Mouse (Mus musculus) heart, postnatal 10 days (tissue): ENCODE measurements around the gene Wdr37. TPM values are rescaled to one million over a fixed set of nuclear protein-coding genes. Genes with fewer than 3 reads are reported as not detected.
"Not testable (repeated sequence)": the region's sequence is repeated elsewhere in the genome, so short reads cannot be mapped to it uniquely, and the experiment has no call there.

ENCODE experiments used
- DNase-seq, 2 experiments: peaks; one replicate each; pipeline ENCODE4 v3.0.0; 2021
- intact Hi-C: fragments of 180-260 bp; cut with DNase I; formaldehyde crosslinking; loops from one replicate; pipeline ENCODE4 v1.15.1; 2025
- total RNA-seq, 2 experiments: library from RNA; stranded (reverse); gene quantifications; 2 replicates each; pipeline ENCODE4 v1.2.3; 2021

Wdr37 gene
- total RNA-seq, 2 experiments from 2014 or later, result 39.0 to 39.8 TPM

DNA sequence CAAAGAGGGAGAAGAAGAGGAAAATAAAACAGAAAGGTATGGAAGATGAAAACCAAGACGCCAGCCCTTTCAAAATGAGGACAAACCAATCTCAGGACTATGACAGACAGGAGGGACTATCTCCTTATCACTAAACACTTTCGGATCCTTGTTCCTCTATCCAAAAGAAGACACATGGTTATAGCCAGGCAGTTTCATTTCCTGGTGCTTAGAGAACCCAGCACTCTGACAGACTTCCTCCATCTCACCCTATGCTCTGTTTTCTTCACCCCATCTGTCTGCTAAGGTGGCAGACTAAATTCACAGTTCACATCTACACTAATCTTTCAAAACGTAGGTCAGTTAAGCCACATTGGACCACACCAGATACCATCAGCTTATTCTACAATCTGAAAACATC lies 29.4 kb downstream of the Wdr37 start:
- intact Hi-C loops, result loop anchor here (10.0 kb wide), 1 partner anchor 133 kb away; no protein-coding TSS in a partner anchor
- no peak for DNase-seq

DNA sequence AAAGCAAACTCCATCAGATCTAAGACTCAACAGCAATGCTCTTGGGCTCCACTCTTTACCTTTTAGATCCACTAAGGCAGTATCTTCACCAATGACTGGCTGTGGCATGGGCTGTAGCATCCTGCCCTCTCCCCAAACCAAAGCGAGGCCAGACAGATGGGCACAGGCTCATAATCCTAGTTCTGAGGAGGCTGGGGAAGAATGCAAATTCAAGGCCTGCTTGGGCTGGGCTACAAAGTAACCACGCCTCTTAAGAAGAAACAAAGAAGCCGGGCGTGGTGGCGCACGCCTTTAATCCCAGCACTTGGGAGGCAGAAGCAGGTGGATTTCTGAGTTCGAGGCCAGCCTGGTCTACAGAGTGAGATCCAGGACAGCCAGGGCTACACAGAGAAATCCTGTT lies 29.9 kb downstream of the Wdr37 start:
- intact Hi-C loops, result loop anchor here (10.0 kb wide), 1 partner anchor 133 kb away; no protein-coding TSS in a partner anchor
- DNase-seq, result not testable (repeated sequence)

DNA sequence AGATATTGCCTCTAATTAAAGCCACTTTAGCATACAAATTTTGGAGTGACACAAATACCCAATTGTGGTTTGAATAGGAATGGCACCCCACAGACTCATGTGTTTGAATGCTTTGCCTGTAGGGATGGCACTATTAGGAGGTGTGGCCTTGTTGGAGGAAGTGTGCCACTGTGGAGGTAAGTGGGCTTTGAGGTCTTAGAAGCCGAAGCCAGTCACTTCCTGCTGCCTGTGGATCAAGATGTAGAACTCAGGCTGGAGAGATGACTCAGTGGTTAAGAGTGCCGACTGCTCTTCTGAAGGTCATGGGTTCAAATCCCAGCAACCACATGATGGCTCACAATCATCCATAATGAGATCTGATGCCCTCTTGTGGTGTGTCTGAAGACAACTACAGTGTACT lies 30.8 kb downstream of the Wdr37 start:
- intact Hi-C loops, result loop anchor here (10.0 kb wide), 1 partner anchor 134 kb away; no protein-coding TSS in a partner anchor
- no peak for DNase-seq

DNA sequence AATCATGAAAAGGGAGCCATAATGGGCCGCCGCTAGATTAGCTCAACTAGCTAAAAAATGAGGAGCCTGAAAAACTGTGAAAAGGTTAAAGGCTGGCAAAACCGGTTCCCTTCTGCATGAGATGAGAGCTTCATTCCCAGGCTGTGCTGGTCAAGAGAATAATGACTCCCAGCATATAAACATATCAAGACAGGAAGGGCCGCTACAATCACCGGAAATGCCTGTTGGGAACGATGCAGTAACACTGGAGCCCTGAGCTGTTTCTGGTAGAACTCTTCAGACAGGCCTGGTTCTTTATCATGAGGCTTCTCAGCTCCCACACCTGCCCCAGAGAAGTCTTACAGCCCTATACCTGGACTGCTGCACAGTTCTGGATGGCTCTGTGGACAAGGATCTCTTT lies 31.8 kb downstream of the Wdr37 start:
- peak; percentile 40 to 51 for DNase-seq
- intact Hi-C loops, result loop anchor here (10.0 kb wide), 1 partner anchor 135 kb away; no protein-coding TSS in a partner anchor

DNA sequence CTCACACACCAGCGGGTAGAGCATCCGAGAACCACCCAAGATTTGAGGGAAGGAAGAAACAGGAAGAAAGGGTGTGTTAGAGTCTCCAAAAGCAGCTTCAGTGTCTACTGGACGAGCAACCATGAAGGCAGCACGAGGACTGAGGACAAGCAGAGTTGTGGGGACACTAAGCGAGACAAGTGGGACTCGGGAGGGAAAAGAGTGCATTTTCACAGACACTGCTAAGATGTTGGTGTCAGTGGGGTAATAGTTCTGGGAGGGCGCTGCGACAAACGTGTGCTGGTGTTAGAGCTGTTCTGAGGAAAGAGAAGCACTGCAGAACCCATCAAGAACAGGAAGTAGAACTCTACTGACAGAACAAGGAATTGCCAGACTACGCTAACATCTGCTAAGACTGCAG lies 32.6 kb downstream of the Wdr37 start:
- DNase-seq, result peak in 1 of 2 experiments; percentile 13
- intact Hi-C loops, result no loop called here

DNA sequence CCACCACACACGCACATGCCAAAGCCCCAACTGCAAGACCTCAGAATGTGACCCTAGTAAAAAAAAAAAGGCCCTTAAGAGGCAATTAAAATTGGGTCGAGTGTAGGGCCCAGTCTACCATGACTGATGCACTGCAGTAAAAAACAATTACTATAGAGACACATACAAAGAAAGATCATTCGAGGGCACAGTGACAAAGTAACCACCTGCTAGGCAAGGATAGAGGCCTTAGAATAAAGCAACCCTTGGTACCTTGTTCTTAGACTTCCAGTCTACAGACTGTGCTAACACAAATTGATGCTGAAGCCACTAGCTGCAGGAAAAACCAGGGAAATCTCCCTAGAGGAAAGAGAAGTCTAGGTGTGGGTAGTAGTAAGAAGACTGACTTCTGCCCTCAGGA lies 33.3 kb downstream of the Wdr37 start:
- no peak for DNase-seq
- intact Hi-C loops, result no loop called here

DNA sequence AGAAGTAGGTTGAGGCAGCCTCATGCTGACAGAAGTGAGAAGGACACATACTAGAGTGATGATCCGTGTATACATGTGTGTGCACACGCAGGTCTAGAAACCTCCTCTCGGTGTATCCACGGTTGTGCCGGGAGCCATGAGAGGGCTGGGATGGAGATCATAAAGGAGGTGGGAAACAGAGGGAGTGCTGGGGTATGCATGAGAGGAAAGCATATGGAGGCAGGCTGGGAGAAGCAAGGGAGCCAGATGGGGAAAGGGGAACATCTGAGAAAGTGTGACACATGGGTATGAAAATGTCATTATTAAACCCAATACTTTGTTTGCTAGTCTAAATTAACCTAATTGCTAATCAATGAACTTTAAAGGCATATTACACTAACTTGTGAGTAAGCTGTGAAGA lies 37.1 kb downstream of the Wdr37 start:
- intact Hi-C loops, result no loop called here
- DNase-seq, result no peak

DNA sequence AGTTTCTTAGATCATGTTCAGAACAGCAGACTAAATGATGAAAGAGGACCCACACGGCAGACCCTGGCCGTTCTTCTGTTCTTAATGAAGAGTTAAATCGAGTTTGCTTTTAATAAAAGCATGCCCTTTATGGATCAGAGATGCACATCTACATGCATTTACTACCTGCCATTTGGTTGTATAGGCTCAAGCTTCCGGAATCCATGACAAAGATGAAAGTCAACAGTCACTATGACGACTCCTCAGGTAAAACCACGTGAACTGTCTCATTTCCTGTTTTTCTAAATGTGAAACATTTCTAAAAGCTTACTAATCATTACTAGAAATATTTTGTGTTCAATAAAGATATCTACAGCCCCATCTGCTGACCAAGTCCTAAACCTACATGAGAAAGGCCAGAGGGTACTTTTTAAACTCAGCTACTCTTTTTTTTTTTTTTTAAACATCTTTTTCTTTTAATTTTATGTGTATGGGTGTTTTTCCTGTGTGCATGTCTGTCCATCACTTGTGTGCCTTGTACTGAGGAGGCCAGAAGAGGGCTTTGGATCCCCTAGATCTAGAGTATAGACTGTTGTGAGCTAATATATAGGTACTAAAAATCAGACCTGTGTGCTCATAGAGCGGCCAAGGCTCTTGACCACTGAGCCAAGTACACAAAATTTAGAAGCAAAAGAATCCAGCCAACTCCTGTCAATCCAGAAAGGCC lies 40.0 kb downstream of the Wdr37 start:
- DNase-seq, result no peak
- intact Hi-C loops, result no loop called here

DNA sequence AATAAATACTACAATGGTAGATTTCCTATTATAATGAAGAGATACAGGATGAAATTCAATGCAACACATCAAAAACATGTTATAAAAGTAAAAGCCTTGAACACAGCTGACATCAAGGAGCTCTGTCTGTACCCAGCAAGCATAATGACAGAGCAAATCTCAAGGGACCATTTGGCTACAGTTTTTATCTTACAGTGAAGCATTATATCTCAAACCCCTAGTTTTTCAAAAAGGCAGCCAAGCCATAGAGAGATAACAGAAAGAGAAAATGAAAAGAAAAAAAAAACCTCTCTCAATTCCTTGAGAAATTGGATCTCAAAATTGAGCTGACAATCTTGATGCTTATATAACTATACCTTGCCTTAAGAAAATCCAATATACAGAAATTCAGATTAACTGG lies 41.0 kb downstream of the Wdr37 start:
- intact Hi-C loops, result no loop called here
- no peak for DNase-seq

DNA sequence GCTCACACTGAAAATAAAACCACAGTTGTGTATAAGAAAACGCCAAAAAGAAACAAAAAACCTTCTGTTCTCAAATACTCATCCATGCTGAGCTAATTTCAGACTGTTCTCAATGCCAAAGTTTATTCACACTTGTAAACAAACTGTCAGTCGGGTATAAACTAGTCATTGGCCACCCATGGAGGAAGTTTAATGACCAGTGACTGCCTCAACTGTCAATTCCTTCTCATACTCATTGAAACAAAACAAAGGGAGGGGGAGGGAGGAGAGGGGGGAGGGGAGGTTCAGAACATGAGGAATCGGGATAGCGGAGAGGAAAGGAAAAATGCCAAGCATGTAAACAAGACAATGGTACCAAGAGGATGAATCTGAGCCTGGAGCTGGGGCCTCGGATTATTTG lies 41.9 kb downstream of the Wdr37 start:
- no peak for DNase-seq
- intact Hi-C loops, result no loop called here

DNA sequence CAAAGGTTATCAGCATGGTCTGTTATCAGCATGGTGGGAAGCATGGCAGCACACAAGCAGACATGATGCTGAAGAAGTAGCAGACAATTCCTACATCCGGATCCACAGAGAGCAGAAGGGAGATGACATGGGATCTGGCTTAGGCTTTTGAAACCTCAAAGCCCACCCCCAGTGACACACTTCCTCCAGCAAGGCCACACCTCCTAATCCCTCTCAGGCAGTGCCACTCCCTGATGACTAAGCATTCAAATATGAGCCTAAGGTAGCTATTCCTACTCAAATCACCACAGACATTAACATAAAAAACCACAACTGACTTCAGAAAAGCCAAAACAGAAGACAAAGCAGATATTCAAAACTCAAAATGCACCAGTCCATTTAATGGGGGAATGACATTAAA lies 42.8 kb downstream of the Wdr37 start:
- intact Hi-C loops, result no loop called here
- DNase-seq, result no peak

DNA sequence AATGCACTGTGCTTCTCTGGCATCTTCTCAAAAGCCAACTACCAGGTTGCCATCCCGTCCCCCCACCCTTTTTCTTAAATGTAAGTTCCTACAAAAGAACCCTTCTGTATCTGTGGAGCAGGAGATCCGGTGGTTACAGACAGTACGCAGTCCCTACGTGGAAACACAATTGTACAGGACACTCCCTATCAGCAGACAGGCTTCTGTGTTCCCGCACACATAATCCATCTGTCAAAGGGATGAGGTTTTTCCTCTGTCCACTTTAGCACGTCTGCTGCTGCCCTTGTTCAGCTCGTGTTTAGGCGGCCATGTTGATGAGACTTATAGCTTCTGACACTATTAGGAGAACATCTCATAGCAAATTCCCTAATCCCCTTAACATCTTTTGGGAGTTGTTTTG lies 48.2 kb downstream of the Wdr37 start:
- no peak for DNase-seq
- intact Hi-C loops, result no loop called here

DNA sequence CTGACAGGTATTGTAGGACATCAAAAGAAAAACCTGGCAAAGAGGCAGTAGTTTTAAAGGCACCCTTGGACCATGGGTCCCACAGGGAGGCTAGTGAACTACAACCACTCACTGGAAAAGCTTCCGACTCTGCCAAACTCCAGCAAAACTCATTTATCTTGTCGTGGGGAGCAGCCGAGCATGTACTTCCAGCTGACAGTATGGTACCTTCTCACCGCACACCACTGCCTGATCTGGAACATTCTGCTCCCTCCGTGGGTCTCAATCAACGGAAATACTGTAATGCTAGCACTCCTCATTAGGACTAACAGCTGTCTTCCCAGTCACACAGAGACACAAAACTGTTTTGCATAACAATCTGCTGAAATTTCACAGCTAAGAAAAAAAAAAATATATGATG lies 48.6 kb downstream of the Wdr37 start:
- intact Hi-C loops, result no loop called here
- no peak for DNase-seq

DNA sequence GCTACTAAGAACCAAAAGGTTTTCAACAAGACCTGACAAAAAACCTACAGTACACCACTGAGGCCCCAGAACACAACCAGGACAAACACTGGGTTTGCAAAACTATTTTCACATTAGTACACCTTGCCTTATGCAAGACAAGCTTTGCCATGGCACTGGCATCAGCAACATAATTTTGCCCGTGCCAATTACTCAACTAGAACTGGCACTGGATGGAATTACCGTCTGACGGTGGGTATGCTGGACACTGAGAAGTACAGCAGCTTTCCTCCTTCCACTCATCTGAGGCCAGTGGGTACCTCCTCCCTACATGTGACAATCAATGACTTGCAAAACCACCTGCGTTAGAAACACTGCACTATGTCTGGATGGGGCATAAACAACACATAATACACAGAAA lies 49.5 kb downstream of the Wdr37 start:
- no peak for DNase-seq
- intact Hi-C loops, result no loop called here

DNA sequence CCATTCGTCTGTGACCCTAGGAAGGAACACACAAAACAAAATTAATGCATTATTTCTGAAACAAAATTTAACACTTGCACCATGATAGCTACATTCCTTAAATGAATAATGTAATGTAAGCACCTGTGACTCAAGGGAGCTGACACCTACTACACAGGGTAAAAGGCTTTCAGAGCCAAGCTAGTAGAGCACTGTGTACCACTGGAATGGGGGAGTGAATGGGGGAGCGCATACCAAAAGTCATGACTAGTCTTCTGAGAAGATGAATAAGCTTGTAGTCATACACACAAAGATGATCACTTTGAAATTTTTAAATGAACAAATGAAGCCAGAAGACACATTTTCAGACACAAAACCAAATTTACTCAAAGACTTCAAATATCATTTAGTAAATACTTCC lies 65.8 kb downstream of the Wdr37 start:
- intact Hi-C loops, result no loop called here

DNA sequence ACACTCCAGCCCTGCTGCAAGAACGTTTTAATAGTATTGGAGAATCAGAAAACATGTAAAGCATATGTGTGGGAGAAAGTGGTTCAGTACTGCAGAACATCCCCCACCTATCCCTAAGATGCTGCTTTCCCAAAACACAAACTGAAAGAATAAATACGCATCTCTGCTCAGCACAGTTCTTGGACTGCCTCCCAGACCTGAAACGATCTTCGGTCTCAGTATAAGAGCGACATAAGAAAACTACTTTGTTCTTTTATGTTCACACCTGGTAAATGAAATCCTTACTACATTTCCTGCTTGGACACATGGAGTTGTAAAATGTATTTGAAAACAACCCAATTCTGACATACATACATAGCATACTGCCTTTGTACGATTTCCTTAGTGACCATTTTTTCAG lies 71.1 kb downstream of the Wdr37 start:
- intact Hi-C loops, result no loop called here

More for the DNA sequence above, 65.8 kb downstream of the Wdr37 start:
- DNase-seq, result no peak

DNA sequence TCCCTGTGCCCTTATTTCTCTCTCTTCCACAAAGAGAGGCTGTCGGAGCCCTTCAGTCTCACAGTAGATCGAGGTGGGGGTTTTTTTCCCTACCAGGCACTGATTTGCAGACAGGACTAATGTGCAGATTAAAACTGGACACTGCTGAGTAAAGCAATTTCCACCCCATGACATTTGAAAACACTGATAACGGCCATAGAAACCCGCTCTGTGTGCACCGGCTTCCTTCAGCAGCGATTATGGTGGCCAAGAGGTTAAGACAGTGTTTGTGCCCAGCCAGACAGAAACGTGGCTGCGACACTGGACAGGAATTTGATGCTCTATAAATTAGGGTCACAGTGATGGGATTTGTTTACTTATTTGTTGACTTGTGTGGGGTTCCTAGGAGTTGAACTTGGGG lies 78.5 kb downstream of the Wdr37 start:
- DNase-seq, result peak in 1 of 2 experiments; percentile 2
- intact Hi-C loops, result no loop called here

More for the DNA sequence above, 71.1 kb downstream of the Wdr37 start:
- no peak for DNase-seq

DNA sequence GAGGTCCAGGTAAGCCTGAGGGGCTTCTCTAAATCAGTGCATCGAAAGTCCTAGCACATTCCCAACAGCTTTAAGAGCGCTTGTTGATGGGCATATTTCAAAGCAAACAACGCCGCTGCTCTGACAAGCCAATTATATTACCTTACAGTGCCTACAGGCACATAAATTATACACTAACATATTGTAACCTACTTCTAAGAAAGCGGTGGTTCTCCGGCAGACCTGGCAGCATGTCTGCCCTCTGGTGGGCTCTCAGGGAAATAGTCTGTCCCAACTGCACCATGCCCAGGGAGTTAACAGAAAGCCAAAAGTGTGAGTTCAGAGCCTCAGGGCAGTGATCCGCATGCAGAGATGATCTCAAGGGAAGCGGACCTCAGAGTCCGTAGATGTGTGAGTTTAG lies 86.5 kb downstream of the Wdr37 start:
- intact Hi-C loops, result no loop called here
- peak; percentile 42 to 54 for DNase-seq

DNA sequence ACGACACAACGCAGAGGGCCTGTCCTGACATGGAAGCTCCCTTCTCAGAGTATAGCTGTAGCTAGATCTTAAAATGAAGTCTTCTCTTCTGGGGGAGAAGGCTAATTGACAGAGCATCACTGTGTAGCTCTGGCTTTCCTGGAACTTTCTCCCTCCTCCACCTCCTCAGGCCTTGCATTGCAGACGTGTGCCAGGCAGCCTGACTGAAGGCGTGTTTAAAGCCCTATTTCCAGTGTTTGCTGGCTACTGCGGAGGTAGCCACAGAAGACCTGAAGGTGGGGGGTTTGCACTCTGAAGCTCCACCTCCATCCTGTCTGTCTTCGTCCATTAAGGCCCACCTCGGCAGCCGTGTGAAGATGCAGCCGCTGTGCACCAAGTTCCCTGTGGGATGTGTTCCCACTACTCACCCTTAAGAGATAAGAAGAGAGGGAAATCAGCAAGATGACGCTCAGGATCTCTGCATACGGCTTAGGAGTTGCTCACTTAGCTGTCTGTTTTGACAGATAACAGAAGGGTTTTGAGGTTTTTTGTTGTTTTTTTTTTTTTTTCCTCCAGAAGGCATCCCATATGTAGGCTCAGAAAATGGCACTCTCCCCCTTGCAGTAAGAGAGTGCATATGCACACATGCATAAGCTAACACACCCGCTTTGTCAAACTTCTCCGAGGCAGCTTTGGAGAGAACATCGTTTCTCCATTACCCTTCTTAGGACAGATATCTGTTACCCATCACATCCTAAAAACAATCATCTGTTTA lies 87.2 kb downstream of the Wdr37 start:
- DNase-seq, result no peak
- intact Hi-C loops, result loop anchor here (5.0 kb wide), 1 partner anchor 1947 kb away; no protein-coding TSS in a partner anchor

DNA sequence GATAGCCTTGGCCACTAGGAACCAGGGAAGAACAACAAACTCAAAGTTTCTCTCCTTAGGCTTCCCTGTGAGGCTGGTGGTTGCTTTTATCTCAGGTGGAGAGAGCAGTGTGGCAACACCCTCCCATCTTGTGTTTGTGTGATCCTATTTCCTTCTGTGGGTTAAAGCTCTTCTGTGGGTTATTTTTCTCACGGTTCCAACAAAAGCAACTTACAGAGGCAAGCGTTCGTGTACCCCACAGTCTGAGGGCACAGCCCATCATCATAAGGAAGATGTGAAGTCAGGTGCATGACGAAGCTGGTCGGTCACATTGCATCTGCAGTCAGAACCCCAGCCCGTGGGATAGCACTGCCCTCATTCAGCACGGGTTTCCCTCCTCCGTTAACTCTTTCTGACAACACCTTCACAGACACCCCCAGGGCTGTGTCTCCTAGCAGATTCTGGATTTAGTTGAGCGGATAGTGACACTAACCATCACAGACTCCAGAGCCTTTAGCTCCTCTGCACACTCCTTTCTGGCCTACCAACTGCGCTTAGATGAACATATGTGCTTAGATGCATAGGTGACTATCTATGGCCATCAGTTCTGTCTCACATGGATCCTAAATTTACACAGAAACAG lies 87.9 kb downstream of the Wdr37 start:
- intact Hi-C loops, result loop anchor here (5.0 kb wide), 1 partner anchor 1946 kb away; no protein-coding TSS in a partner anchor
- no peak for DNase-seq

DNA sequence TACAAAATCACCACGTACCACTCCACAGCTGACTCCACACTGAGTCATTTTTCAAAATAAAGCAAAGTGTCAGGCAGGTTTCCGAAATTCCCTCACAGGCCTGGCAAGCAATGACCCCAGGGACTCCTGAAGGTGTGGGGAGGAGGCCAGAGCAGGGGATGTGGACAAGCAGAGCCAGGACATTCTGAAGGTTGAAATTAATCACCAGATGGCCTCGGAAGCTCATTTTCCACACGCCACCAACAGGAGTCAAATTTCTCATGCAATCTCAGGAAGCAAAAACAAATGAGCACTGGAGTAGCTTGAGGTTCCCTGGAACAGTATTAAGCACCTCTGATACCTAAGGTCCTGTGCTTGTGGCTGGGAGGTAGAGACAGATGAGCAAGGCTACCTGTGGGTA lies 89.1 kb downstream of the Wdr37 start:
- DNase-seq, result no peak
- intact Hi-C loops, result loop anchor here (5.0 kb wide), 1 partner anchor 1945 kb away; no protein-coding TSS in a partner anchor
